Mouse (Mus musculus) limb, embryonic 12.5 days (tissue): Measurements from ENCODE around the gene Etv2. TPM values are rescaled to one million over a fixed set of nuclear protein-coding genes. Genes with fewer than 3 reads are reported as not detected.
A peak's percentile ranks its signal among the peaks of the same experiment; 100 is the strongest.

Experiments
- ATAC-seq: fragments of 200-750 bp; cut with Nextera tagmentation; 2 replicates; pipeline ENCODE4 v1.8.0; 2017; ENCODE audit warnings: low read depth, moderate TSS enrichment; ENCODE audit not compliant: insufficient number of reproducible peaks, insufficient read depth, low FRiP score, low TSS enrichment
- H3K27ac ChIP-seq: fragments of 300-500 bp; sonication (generic); 2 replicates; pipeline ENCODE4 v1.5.1; 2016; ENCODE audit warnings: mild to moderate bottlenecking, moderate library complexity
- H3K27me3 ChIP-seq: fragments of 300-500 bp; sonication (generic); 2 replicates; pipeline ENCODE4 v1.6.1; 2016; ENCODE audit warnings: mild to moderate bottlenecking, moderate library complexity
- H3K36me3 ChIP-seq: fragments of 300-500 bp; sonication (generic); 2 replicates; pipeline ENCODE4 v1.6.1; 2016; ENCODE audit warnings: mild to moderate bottlenecking, moderate library complexity
- H3K4me1 ChIP-seq: fragments of 300-500 bp; sonication (generic); replicated peaks from 2 replicates; pipeline ENCODE4 v1.6.1; 2016
- H3K4me2 ChIP-seq: fragments of 300-500 bp; sonication (generic); 2 replicates; pipeline ENCODE4 v1.6.1; 2016; ENCODE audit warnings: mild to moderate bottlenecking, moderate library complexity
- H3K4me3 ChIP-seq: fragments of 300-500 bp; sonication (generic); replicated peaks from 2 replicates; pipeline ENCODE4 v1.5.1; 2016; ENCODE audit warnings: mild to moderate bottlenecking
- H3K9ac ChIP-seq: fragments of 300-500 bp; sonication (generic); replicated peaks from 2 replicates; pipeline ENCODE4 v1.6.1; 2016; ENCODE audit warnings: mild to moderate bottlenecking, moderate library complexity
- H3K9me3 ChIP-seq: fragments of 300-500 bp; sonication (generic); 2 replicates; pipeline ENCODE4 v1.6.1; 2016; ENCODE audit warnings: mild to moderate bottlenecking, moderate library complexity
- WGBS: fragments of 180-500 bp; shearing (Covaris S2); methylation state at CpG from one replicate; pipeline ENCODE4 v1.1.7; 2016; 5-methylcytosine and 5-hydroxymethylcytosine counted together
- polyA plus RNA-seq: library from polyadenylated mRNA; unstranded; fragments of >200 nt; fragmentation: Nextera tagmentation; extraction: Ambion mirVana; gene quantifications from 2 replicates; pipeline ENCODE4 v1.2.1, GENCODE M21; 2016

Gene Etv2
- polyA plus RNA-seq, 1 experiment from 2014 or later: not detected

- peaks cover 15% of the 10 kb centered on the region for H3K36me3 ChIP-seq
- H3K27ac ChIP-seq: no peak overlapping the region
- H3K4me1 ChIP-seq: peaks cover 24% of the 10 kb centered on the region
- 0 out of 2 replicates have a peak overlapping the region, but pooled peaks have one; percentile 3 for H3K4me3 ChIP-seq
- 23% methylated on average over 11 of the region's 11 CpGs for WGBS
- peaks cover 49% of the 10 kb centered on the region for H3K27me3 ChIP-seq
- H3K9me3 ChIP-seq: no peaks in the 10 kb centered on the region
- ATAC-seq: no peak
- H3K4me2 ChIP-seq: peak overlapping the region; percentile 35
- H3K9ac ChIP-seq: no peak overlapping the region
Measured at GRCm38 (mm10) chr7:30636395-30636794, 743 bp upstream of the Etv2 start.

- 1% methylated on average over 20 of the region's 20 CpGs for WGBS
- Histone ChIP-seq H3K9me3 (no peaks in the 10 kb centered on the region), H3K4me2 (peak overlapping the region; percentile 45), H3K36me3 (no peaks in the 10 kb centered on the region), H3K27me3 (peaks cover 64% of the 10 kb centered on the region), H3K27ac (no peak overlapping the region), H3K4me1 (peaks cover 24% of the 10 kb centered on the region), H3K4me3 (peak overlapping the region; percentile 29), H3K9ac (0 out of 2 replicates have a peak overlapping the region, but pooled peaks have one; percentile 31)
- ATAC-seq: peak; percentile 66
Measured at GRCm38 (mm10) chr7:30634621-30635020, 1.0 kb downstream of the Etv2 start.

GRCm38 (mm10) chr7:30633762-30634412, 1.8 kb downstream of the Etv2 start:
- peak overlapping the region; percentile 29 for H3K4me3 ChIP-seq
- no peak for ATAC-seq
- no peaks in the 10 kb centered on the region for H3K36me3 ChIP-seq
- WGBS: 4% methylated on average over 27 of the region's 27 CpGs
- no peak overlapping the region for H3K27ac ChIP-seq
- no peaks in the 10 kb centered on the region for H3K9me3 ChIP-seq
- H3K4me2 ChIP-seq: peak overlapping the region; percentile 45
- H3K27me3 ChIP-seq: peaks cover 64% of the 10 kb centered on the region
- H3K4me1 ChIP-seq: peaks cover 16% of the 10 kb centered on the region
- H3K9ac ChIP-seq: no peak overlapping the region; the same call in 1 of the 2 replicates

GRCm38 (mm10) chr7:30629013-30629412, 6.6 kb downstream of the Etv2 start:
- Histone ChIP-seq H3K27me3 (peaks cover 40% of the 10 kb centered on the region), H3K27ac (no peak overlapping the region), H3K36me3 (peaks cover 5% of the 10 kb centered on the region; the same call in 1 of the 2 replicates), H3K4me1 (peaks cover 10% of the 10 kb centered on the region), H3K9me3 (no peaks in the 10 kb centered on the region), H3K9ac (no peak overlapping the region), H3K4me3 (no peak overlapping the region), H3K4me2 (no peak overlapping the region)
- no peak for ATAC-seq

- Histone ChIP-seq H3K4me2 (no peak overlapping the region), H3K4me3 (no peak overlapping the region)
- no peak for ATAC-seq
Measured at GRCm38 (mm10) chr7:30626647-30627046, 9.0 kb downstream of the Etv2 start.

GRCm38 (mm10) chr7:30625530-30626384, 9.9 kb downstream of the Etv2 start, which contains the start of gene Cox6b1:
Gene Cox6b1 (minus strand): TSS chr7:30626151.
- no peak within 1 kb of the TSS for H3K27ac ChIP-seq
- peak within 1 kb of the TSS; percentile 82 for H3K9ac ChIP-seq
- ATAC-seq: peak; percentile 90
- peaks cover 10% of the 10 kb centered on the region; the same call in 1 of the 2 replicates for H3K27me3 ChIP-seq
- H3K4me1 ChIP-seq: peaks cover 10% of the 10 kb centered on the region
- peak within 1 kb of the TSS; percentile 79 for H3K4me3 ChIP-seq
- H3K4me2 ChIP-seq: peak within 1 kb of the TSS; percentile 95
- WGBS: 2% methylated on average over 44 of the region's 44 CpGs
- no peaks in the 10 kb centered on the region for H3K9me3 ChIP-seq
- H3K36me3 ChIP-seq: peaks cover 36% of the 10 kb centered on the region

More at GRCm38 (mm10) chr7:30626647-30627046, 9.0 kb downstream of the Etv2 start:
- H3K36me3 ChIP-seq: peaks cover 29% of the 10 kb centered on the region
- 87% methylated on average over 5 of the region's 5 CpGs for WGBS
- H3K27me3 ChIP-seq: peaks cover 17% of the 10 kb centered on the region
- peaks cover 10% of the 10 kb centered on the region for H3K4me1 ChIP-seq
- H3K9me3 ChIP-seq: no peaks in the 10 kb centered on the region
- H3K27ac ChIP-seq: no peak overlapping the region
- no peak overlapping the region for H3K9ac ChIP-seq

- Histone ChIP-seq H3K9me3 (0 out of 2 replicates have a peak, but pooled peaks cover 4% of the 10 kb centered on the region), H3K27ac (no peak overlapping the region), H3K9ac (no peak overlapping the region), H3K4me2 (no peak overlapping the region), H3K27me3 (no peaks in the 10 kb centered on the region), H3K4me1 (no peaks in the 10 kb centered on the region), H3K36me3 (peaks cover 86% of the 10 kb centered on the region), H3K4me3 (no peak overlapping the region)
- WGBS: 88% methylated on average over 3 of the region's 3 CpGs
- ATAC-seq: no peak
Measured at GRCm38 (mm10) chr7:30619202-30619601, 16.4 kb downstream of the Etv2 start.

- H3K9ac ChIP-seq: no peak overlapping the region
- no peak overlapping the region for H3K27ac ChIP-seq
- WGBS: 99% methylated on average over 9 of the region's 9 CpGs
- no peak overlapping the region for H3K4me2 ChIP-seq
- H3K4me3 ChIP-seq: no peak overlapping the region
- peaks cover 80% of the 10 kb centered on the region for H3K36me3 ChIP-seq
- ATAC-seq: no peak
- no peaks in the 10 kb centered on the region for H3K27me3 ChIP-seq
- no peaks in the 10 kb centered on the region for H3K4me1 ChIP-seq
- H3K9me3 ChIP-seq: 0 out of 2 replicates have a peak, but pooled peaks cover 4% of the 10 kb centered on the region
Measured at GRCm38 (mm10) chr7:30618658-30619057, 17.0 kb downstream of the Etv2 start.

- 64% methylated on average over 5 of the region's 5 CpGs for WGBS
- 0 out of 2 replicates have a peak, but pooled peaks cover 4% of the 10 kb centered on the region for H3K9me3 ChIP-seq
- H3K27ac ChIP-seq: no peak overlapping the region
- H3K4me1 ChIP-seq: no peaks in the 10 kb centered on the region
- H3K4me2 ChIP-seq: no peak overlapping the region
- no peaks in the 10 kb centered on the region for H3K27me3 ChIP-seq
- ATAC-seq: no peak
- no peak overlapping the region for H3K9ac ChIP-seq
- peaks cover 53% of the 10 kb centered on the region for H3K36me3 ChIP-seq
- H3K4me3 ChIP-seq: no peak overlapping the region
Measured at GRCm38 (mm10) chr7:30615049-30615760, 20.4 kb downstream of the Etv2 start.

GRCm38 (mm10) chr7:30614454-30614853, 21.2 kb downstream of the Etv2 start:
- H3K9me3 ChIP-seq: 0 out of 2 replicates have a peak, but pooled peaks cover 4% of the 10 kb centered on the region
- no peak overlapping the region for H3K4me2 ChIP-seq
- WGBS: 75% methylated on average over 2 of the region's 2 CpGs
- no peaks in the 10 kb centered on the region for H3K4me1 ChIP-seq
- no peak overlapping the region for H3K4me3 ChIP-seq
- no peak overlapping the region for H3K9ac ChIP-seq
- H3K27me3 ChIP-seq: no peaks in the 10 kb centered on the region
- no peak overlapping the region for H3K27ac ChIP-seq
- ATAC-seq: no peak
- H3K36me3 ChIP-seq: peaks cover 47% of the 10 kb centered on the region
